Mouse (Mus musculus) hematopoietic multipotent progenitor cell, adult 10-12 weeks (in vitro differentiated cells): ENCODE measurements around the gene Lonp1. TPM values are rescaled to one million over a fixed set of nuclear protein-coding genes. Genes with fewer than 3 reads are reported as not detected.

Experiments used
- polyA plus RNA-seq: library from polyadenylated mRNA; stranded (reverse); fragments of >175 nt; gene quantifications from 2 replicates; pipeline ENCODE4 v1.2.3, GENCODE M21; 2012; ENCODE audit warnings: low replicate concordance

Gene Lonp1
- polyA plus RNA-seq = 33.5 and 44.9 TPM in 2 replicates

DNA sequence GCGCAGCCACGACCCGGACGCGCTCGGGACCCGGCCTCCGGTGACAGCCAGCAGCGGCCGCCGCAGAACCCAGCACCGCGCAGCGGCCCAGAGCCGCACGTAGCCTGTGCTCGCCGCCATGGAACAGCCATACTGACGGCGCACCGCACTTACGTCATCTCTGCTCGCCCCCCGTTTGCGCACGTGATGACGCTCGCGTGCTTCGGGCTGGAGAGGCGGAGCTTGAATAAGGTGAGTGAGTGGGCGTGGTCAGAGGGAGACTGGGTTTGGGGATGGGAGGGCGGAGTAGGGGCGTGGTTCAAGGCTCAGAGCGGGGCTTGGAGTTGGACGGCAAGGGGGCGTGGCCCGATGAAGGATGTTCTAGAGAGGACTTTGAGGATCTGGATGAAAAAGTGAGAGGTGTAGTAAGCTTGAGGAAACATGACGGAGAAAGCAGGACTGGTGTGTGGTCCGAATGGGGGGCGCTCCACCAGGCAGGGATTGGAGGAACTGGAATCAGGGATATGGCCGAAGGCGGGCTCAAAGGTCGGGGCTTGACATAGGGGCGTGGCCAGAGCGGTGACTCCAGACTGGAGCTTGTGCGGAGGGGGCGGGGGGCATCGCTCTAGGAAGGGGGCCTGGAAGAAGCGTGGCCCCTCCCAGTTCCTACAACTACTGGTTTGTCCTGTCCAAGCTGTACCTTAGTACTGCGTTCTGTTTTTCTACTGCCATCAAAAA is at the start of gene Lonp1:
Gene Lonp1, minus strand, starts transcription at position 134 of the 717 bp plus-strand sequence.

DNA sequence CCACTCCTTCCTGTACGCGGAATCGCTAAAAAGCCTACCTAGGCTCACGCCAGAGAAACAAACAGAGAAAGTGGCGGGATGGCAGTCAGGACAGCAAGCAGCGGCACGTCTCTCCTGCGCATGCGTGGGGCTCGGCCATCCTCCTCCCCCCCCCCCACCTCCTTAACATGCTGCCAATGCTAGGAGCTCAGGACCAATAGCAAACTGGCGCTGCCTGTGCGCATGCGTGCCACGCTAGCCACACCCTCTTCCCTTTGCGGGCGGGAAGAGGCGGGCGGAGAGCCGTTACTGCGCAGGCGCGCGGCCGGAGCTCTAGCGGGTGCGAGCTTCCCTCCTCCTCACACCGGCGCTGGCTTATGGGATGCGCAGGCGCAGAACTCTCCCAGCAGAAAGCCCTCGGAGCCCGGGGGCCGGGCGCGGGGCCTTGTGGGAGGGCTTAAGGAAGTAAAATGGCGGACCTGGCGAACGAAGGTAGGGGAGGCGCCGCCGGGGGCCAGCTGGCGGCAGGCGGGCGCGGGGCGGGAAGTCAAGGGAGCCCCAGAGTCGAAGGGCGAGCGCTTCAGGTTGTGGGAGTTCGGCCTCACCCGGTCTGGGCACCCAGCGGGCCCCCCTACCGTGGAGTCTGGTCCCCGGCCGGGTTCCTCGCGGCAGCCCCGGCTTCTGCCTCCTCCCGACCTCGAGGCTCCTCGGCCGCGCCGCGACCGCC is 46.4 kb upstream of the Lonp1 start, which contains the start of gene Ranbp3:
Gene Ranbp3, plus strand, starts transcription at position 354 of the 706 bp plus-strand sequence.

DNA sequence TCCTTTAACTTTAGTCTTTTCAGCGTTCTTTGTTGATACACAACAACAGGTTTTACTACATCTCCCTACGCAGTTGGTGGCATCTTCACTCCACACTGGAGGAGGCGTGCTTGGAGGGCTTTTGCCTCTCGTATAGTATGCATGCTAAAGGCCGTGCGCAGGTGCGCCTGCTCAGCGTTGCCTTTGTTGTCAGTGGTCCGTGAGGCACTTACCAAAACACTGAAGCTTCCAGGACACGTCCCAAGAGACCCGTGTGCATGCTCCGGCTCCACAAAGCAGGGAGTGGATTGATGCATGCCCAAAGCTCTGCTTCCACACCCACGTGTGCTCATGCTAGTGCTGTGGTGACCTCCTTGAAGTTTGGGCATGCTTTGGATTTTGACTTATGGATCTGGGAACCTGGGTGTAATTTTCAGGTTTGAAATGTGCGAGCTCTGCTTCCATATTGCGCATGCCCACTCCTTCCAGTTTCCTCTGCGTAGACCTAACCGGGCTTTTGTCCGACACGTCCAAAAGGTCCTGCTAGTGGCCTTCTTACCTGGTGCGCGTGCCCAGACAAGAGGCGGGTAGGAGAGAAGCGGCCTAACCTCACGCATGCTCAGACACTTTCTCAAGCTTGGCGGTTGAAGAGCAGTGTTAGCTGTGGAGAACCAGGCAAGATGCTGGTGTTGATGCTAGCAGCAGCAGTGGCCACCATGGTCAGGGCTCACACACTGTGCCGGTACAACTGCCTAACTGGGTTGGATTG is 1.0 kb upstream of the Lonp1 start, which contains the start of gene Catsperd:
Gene Catsperd, plus strand, starts transcription at position 614 of the 748 bp plus-strand sequence.

DNA sequence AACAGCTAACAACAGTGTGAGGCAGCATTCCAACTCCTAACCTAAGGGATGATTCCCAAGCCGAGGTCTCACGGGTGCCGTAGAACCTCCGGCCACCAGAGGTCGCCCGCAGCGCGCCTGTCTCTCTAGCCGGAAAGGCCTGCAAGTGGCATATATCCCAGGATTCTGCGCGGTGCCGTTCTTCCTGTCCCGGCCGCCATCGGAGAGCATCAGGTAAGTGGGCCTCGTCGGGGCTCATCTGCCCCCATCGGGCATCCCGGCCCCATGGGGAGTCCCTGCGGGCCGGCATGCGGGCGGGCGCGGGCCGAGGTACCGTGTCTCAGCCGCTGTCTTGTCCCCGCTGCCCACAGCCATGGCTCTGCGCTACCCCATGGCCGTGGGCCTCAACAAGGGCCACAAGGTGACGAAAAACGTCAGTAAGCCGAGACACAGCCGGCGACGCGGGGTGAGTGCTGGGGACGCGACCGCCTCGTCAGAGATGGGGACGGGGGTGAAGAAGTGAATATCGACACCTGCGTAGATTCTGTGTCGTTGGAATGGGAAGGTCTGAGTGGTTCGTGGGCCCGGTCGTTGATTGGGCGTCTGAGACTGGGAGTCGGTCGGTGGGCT is 13.3 kb downstream of the Lonp1 start, which contains the start of gene Rpl36:
Gene Rpl36, plus strand, starts transcription at position 181 of the 609 bp plus-strand sequence.

DNA sequence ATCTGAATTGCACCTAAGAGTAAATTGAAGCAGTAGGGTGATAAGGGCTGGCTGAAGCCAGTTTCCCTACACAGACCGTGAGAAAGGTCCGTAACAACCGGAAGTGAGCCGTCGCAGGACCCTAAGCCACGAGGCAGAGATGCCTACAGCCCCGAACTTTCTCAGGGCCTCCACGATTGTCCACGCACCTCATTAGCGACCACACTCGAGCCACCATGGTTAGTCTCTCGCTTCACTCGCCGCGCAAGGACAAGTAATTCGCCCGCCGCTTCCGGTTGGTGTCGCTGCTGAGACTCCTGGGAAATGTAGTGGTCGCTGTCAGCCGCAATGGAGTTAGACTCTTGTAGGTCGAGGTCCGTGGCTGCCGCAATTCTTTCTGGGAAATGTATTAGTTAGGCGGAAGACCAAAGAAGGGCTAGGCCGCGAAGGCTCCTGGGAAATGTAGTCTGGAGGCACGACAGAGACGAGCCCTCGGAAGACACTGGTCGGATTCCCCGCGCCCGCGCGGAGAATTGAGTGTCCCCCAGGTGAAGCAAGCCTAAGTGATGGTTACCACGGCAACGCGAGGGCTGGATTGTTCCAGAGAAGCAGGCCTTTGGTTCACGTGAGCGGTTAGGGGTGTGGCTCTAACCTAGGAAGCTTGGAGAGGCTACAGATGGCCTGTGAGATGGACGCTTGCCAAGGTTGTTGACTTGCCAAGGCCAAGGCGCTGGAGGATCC is 17.1 kb downstream of the Lonp1 start, which contains the start of gene 2410015M20Rik:
Gene 2410015M20Rik, minus strand, starts transcription at position 320 of the 720 bp plus-strand sequence.

DNA sequence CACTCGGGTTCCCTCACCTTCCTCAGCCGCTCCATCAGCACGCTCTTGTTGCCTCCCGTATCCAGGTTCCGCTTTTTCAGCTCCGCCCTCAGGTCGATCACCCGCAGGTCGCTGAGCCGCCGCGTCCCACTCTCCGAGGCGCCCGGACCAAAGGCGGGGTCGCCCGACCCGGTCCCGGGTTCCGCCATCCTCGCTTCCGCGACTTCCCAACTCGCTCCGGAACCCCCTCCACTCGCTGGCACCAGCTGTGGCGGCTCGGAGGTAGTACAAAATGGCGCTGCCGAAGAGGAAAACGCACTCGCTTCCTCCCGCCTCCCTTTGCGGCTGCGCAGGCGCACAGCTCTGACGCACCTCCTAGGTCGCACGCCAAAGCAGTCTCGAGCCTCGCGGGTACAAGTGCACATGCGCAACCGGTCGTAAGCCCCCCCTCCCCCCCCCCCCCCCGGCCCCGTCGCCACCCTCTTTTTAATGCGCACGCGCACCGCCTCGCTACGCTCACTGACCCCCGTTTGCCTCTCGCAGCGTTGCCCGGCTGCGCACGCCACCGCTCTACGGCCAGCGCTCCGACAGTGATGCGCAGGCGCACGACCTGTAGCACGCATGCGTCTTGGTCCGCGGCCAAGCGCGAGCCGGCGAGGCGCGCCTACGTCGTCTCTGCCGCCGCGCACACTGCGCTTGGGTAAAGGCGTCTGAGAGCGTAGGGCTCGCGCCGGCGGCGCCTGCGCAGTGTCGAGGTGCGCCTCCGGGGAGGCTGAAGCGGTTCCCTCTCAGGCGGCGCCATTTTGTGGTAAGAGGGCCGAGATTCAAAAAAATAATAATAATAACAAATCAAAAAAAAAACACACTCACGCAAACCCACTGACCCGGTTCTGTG is 42.2 kb downstream of the Lonp1 start, which contains the start of the genes Safb2 and Safb:
Gene Safb2, minus strand, starts transcription at position 329 of the 874 bp plus-strand sequence.
Gene Safb, plus strand, starts transcription at position 569 of the 874 bp plus-strand sequence.

Other genes with a start within 250 kb of the Lonp1 start
- 34.2 and 182 TPM in 2 replicates for gene Ptprs, start 150.4 kb downstream of the Lonp1 start, polyA plus RNA-seq
- not detected in 2 replicates for gene Znrf4, start 114.5 kb downstream of the Lonp1 start, polyA plus RNA-seq
- 1.8 and 1.9 TPM in 2 replicates for gene Gm20219, start 72.5 kb downstream of the Lonp1 start, polyA plus RNA-seq
- 235 and 462 TPM in 2 replicates for gene Safb2, start 42.3 kb downstream of the Lonp1 start, polyA plus RNA-seq
- 109 and 178 TPM in 2 replicates for gene Safb, start 42.1 kb downstream of the Lonp1 start, polyA plus RNA-seq
- gene 2410015M20Rik, start 17.1 kb downstream of the Lonp1 start, polyA plus RNA-seq = 20.7 and 206 TPM in 2 replicates
- gene Rpl36, start 13.5 kb downstream of the Lonp1 start, polyA plus RNA-seq = 4,904 and 5,189 TPM in 2 replicates
- gene Catsperd, start 1.3 kb upstream of the Lonp1 start, polyA plus RNA-seq = 0.16 and 0.40 TPM in 2 replicates
- 84.9 and 151 TPM in 2 replicates for gene Ranbp3, start 46.4 kb upstream of the Lonp1 start, polyA plus RNA-seq
- gene Ndufa11, start 90.9 kb upstream of the Lonp1 start, polyA plus RNA-seq = 49.6 and 172 TPM in 2 replicates
- 20.6 and 37.8 TPM in 2 replicates for gene Vmac, start 91.1 kb upstream of the Lonp1 start, polyA plus RNA-seq
- gene Nrtn, start 130.6 kb upstream of the Lonp1 start, polyA plus RNA-seq = 0.27 and 0.43 TPM in 2 replicates
- gene Dus3l, start 137.9 kb upstream of the Lonp1 start, polyA plus RNA-seq = 70.9 and 106 TPM in 2 replicates
- 6.7 and 14.6 TPM in 2 replicates for gene Prr22, start 143.4 kb upstream of the Lonp1 start, polyA plus RNA-seq
- 24.1 and 36.3 TPM in 2 replicates for gene Rfx2, start 204.1 kb upstream of the Lonp1 start, polyA plus RNA-seq
- not detected in 2 replicates for gene Acsbg2, start 247.6 kb upstream of the Lonp1 start, polyA plus RNA-seq
- not detected in 2 replicates for gene 1700061G19Rik, start 248.6 kb upstream of the Lonp1 start, polyA plus RNA-seq